ENCODE assay signal across 19 mouse cellular contexts in the genomic region with DNA sequence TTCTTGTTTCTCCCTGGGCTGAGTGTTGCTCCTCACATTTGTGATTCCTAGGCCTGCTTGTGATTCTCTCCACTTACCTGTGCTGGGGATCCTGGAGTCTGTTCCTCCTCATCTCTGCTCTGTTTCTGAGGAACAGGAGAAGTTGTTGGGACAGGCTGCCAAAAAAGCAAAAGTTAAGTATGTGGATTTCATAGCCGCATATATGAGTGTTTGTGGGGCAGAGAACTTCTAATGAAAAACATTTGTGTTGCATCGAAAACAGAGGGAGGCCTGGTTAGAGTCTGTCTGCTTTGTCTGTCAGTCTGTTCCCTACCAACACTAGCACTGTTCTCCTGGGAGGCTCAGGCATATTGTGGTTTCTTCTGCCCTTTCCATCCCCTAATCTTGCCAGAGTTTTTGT.
DNase-seq lines count a peak whose midpoint lies in the region; ATAC-seq lines count a peak whose summit lies in the region.
"Had no signal": no experiment of that assay in that cellular context is flagged by ENCODE, and none has a peak within 500 bp of the region (broad histone marks: within the 10 kb centered on the region; RNA-seq: fewer than 3 reads in every experiment).

No protein-coding gene starts in this region.

- DNase-seq in heart, adult 8-10 months (ENCODE audit: low spot score) = no peak
- DNase-seq in kidney, adult 8-10 months = no peak
- peak; percentile 78 for DNase-seq in embryonic facial prominence, embryonic 14.5 days (ENCODE audit: low spot score)
- no peak for DNase-seq in layer of hippocampus, postnatal 10 days (ENCODE audit: low spot score in 2 of 2)
- no peak for DNase-seq in left cerebral cortex, adult 8-10 months (ENCODE audit: low spot score in 2 of 2)
- DNase-seq: cerebellum, adult 11-12 months; cerebellum, postnatal 36 days; kidney, postnatal 25 days; liver; lung, adult 2 months; midbrain, embryonic 14.5 days; right cerebral cortex, adult 18-20 months; spleen, adult 18-20 months had no signal

- H3K27me3 ChIP-seq in heart, embryonic 12.5 days (replicated peaks) = no peaks in the 10 kb centered on the region
- no peaks in the 10 kb centered on the region for H3K27me3 ChIP-seq in kidney, embryonic 15.5 days
- H3K27me3 ChIP-seq in embryonic facial prominence, embryonic 14.5 days (replicated peaks; ENCODE audit: control insufficient read depth, insufficient read depth, low read length) = no peaks in the 10 kb centered on the region
- no peaks in the 10 kb centered on the region for H3K27me3 ChIP-seq in stomach, embryonic 14.5 days (ENCODE audit: control insufficient read depth, insufficient read depth, low read length)
- H3K27me3 ChIP-seq: forebrain, embryonic 15.5 days; hindbrain, embryonic 12.5 days had no signal

- no peak overlapping the region for H3K9ac ChIP-seq in heart, embryonic 12.5 days
- no peak overlapping the region for H3K9ac ChIP-seq in kidney, embryonic 15.5 days
- peak overlapping the region; percentile 20; the same call in 1 of the 2 replicates for H3K9ac ChIP-seq in embryonic facial prominence, embryonic 14.5 days (ENCODE audit: low read depth, low read length)
- no peak overlapping the region; the same call in 1 of the 2 replicates for H3K9ac ChIP-seq in stomach, embryonic 14.5 days (replicated peaks; ENCODE audit: low read depth, low read length)
- H3K9ac ChIP-seq: forebrain, embryonic 15.5 days; hindbrain, embryonic 12.5 days had no signal

- H3K36me3 ChIP-seq in heart, embryonic 12.5 days = peaks cover 3% of the 10 kb centered on the region; the same call in 1 of the 2 replicates
- 0 out of 2 replicates have a peak, but pooled peaks cover 2% of the 10 kb centered on the region for H3K36me3 ChIP-seq in kidney, embryonic 15.5 days
- H3K36me3 ChIP-seq in embryonic facial prominence, embryonic 14.5 days (ENCODE audit: control insufficient read depth, insufficient read depth, low read length) = 0 out of 2 replicates have a peak, but pooled peaks cover 2% of the 10 kb centered on the region
- H3K36me3 ChIP-seq in stomach, embryonic 14.5 days (ENCODE audit: control insufficient read depth, insufficient read depth, low read length) = no peaks in the 10 kb centered on the region
- H3K36me3 ChIP-seq: forebrain, embryonic 15.5 days had no signal

- 74% methylated on average over 2 of the region's 2 CpGs for WGBS in heart, embryonic 12.5 days
- WGBS in kidney, embryonic 15.5 days = 75% methylated on average over 2 of the region's 2 CpGs
- 24% methylated on average over 2 of the region's 2 CpGs for WGBS in embryonic facial prominence, embryonic 14.5 days
- WGBS in stomach, embryonic 14.5 days = 74% methylated on average over 2 of the region's 2 CpGs

- no peaks in the 10 kb centered on the region for H3K9me3 ChIP-seq in heart, embryonic 12.5 days (replicated peaks)
- no peaks in the 10 kb centered on the region for H3K9me3 ChIP-seq in kidney, embryonic 15.5 days (replicated peaks)
- no peaks in the 10 kb centered on the region for H3K9me3 ChIP-seq in embryonic facial prominence, embryonic 14.5 days (ENCODE audit: control insufficient read depth, low read length)
- H3K9me3 ChIP-seq in stomach, embryonic 14.5 days (ENCODE audit: control insufficient read depth, low read depth, low read length) = no peaks in the 10 kb centered on the region
- H3K9me3 ChIP-seq: forebrain, embryonic 15.5 days; hindbrain, embryonic 12.5 days had no signal

- H3K27ac ChIP-seq in heart, embryonic 12.5 days (ENCODE audit: poor library complexity, severe bottlenecking) = 0 out of 2 replicates have a peak overlapping the region, but pooled peaks have one; percentile 5
- H3K27ac ChIP-seq in kidney, embryonic 15.5 days = peak overlapping the region; percentile 29; the same call in 1 of the 2 replicates
- H3K27ac ChIP-seq in embryonic facial prominence, embryonic 14.5 days (replicated peaks; ENCODE audit: low read depth, low read length) = peak overlapping the region; percentile 83
- peak overlapping the region; percentile 35 for H3K27ac ChIP-seq in stomach, embryonic 14.5 days (ENCODE audit: low read length)
- H3K27ac ChIP-seq: forebrain, embryonic 15.5 days; hindbrain, embryonic 12.5 days had no signal

- no peak overlapping the region for H3K4me2 ChIP-seq in heart, embryonic 12.5 days
- H3K4me2 ChIP-seq in kidney, embryonic 15.5 days = no peak overlapping the region
- H3K4me2 ChIP-seq in embryonic facial prominence, embryonic 14.5 days (ENCODE audit: low read depth, low read length) = 0 out of 2 replicates have a peak overlapping the region, but pooled peaks have one; percentile 8
- H3K4me2 ChIP-seq in stomach, embryonic 14.5 days (replicated peaks; ENCODE audit: low read depth, low read length) = no peak overlapping the region
- H3K4me2 ChIP-seq: forebrain, embryonic 15.5 days; heart, embryonic 11.5 days; hindbrain, embryonic 12.5 days had no signal

- 0 out of 2 replicates have a peak, but pooled peaks cover 12% of the 10 kb centered on the region for H3K4me1 ChIP-seq in heart, embryonic 12.5 days (replicated peaks)
- H3K4me1 ChIP-seq in kidney, embryonic 15.5 days = peaks cover 5% of the 10 kb centered on the region; the same call in 1 of the 2 replicates
- peaks cover 29% of the 10 kb centered on the region for H3K4me1 ChIP-seq in embryonic facial prominence, embryonic 14.5 days (ENCODE audit: control insufficient read depth, insufficient read depth, low read length)
- H3K4me1 ChIP-seq in stomach, embryonic 14.5 days (ENCODE audit: control insufficient read depth, insufficient read depth, low read length) = peaks cover 14% of the 10 kb centered on the region; the same call in 1 of the 2 replicates

- no peak for ATAC-seq in heart, embryonic 12.5 days (ENCODE audit: insufficient number of reproducible peaks, low FRiP score)
- ATAC-seq in kidney, embryonic 15.5 days (replicated peaks; ENCODE audit: low FRiP score) = no peak
- ATAC-seq in embryonic facial prominence, embryonic 14.5 days (ENCODE audit: low read depth) = peak; percentile 18; the same call in 1 of the 2 replicates
- ATAC-seq in stomach, embryonic 14.5 days (ENCODE audit: insufficient number of reproducible peaks, insufficient read depth, low FRiP score, low read depth) = no peak
- ATAC-seq: forebrain, embryonic 15.5 days had no signal

- H3K4me3 ChIP-seq in heart, embryonic 12.5 days = no peak overlapping the region
- H3K4me3 ChIP-seq in kidney, embryonic 15.5 days (replicated peaks) = no peak overlapping the region
- H3K4me3 ChIP-seq in embryonic facial prominence, embryonic 14.5 days (ENCODE audit: low read depth, low read length) = no peak overlapping the region
- no peak overlapping the region for H3K4me3 ChIP-seq in stomach, embryonic 14.5 days (ENCODE audit: low read depth, low read length)
- H3K4me3 ChIP-seq: forebrain, embryonic 15.5 days; hindbrain, embryonic 12.5 days had no signal

Comparison
In these comparisons a context has a peak if more than half of its experiments do, and no peak if none do; other contexts are left out.
1. H3K27ac ChIP-seq: peak in every context shown above with its lines; median percentile 83 in embryonic facial prominence, embryonic 14.5 days; 35 in stomach, embryonic 14.5 days; 29 in kidney, embryonic 15.5 days; 5 in heart, embryonic 12.5 days.